In the genomic region with DNA sequence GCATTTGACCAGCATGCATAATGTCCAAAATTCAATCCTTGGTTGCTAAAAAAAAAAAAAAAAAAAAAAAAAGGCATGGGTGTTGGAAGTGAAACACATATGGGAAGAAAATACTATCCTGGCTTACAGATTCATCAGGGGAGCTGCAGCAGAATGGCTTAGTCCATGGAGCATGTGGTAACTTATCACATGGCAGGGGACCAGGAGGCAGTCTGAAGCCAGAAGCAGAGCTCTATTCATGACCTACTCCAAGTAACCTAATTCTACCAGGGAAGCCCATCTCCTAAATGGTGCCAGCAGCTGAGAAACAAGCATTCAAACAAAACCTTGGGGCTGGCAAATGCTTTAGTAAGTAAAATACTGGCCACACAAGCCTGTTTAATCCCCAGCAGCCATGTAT, we compare ENCODE assay signal across 30 mouse cellular contexts. TPM values are rescaled to one million over a fixed set of nuclear protein-coding genes. Genes with fewer than 3 reads are reported as not detected.
A peak's percentile ranks its signal among the peaks of the same experiment; 100 is the strongest.
DNase-seq lines count a peak whose midpoint lies in the region; ATAC-seq and TF ChIP-seq lines count a peak whose summit lies in the region.
"Had no signal": no experiment of that assay in that cellular context is flagged by ENCODE, and none has a peak within 500 bp of the region (broad histone marks: within the 10 kb centered on the region; RNA-seq: fewer than 3 reads in every experiment).

No protein-coding gene starts in this region.

- H3K36me3 ChIP-seq in intestine, embryonic 16.5 days (ENCODE audit: control insufficient read depth, insufficient read depth, low read length) = no peaks in the 10 kb centered on the region
- H3K36me3 ChIP-seq: embryonic facial prominence, embryonic 13.5 days; forebrain, embryonic 10.5 days; forebrain, embryonic 15.5 days; limb, embryonic 12.5 days; liver, embryonic 15.5 days; midbrain, embryonic 10.5 days; midbrain, embryonic 15.5 days; neural tube, embryonic 15.5 days had no signal

- intact Hi-C loops in heart, postnatal 10 days (cut with DNase I) = no loop called here

- H3K4me3 ChIP-seq in intestine, embryonic 16.5 days (ENCODE audit: low read length) = no peak overlapping the region
- H3K4me3 ChIP-seq: embryonic facial prominence, embryonic 13.5 days; forebrain, embryonic 10.5 days; forebrain, embryonic 15.5 days; limb, embryonic 12.5 days; liver, embryonic 15.5 days; midbrain, embryonic 10.5 days; midbrain, embryonic 15.5 days; neural tube, embryonic 15.5 days had no signal

- no peak overlapping the region for H3K9ac ChIP-seq in intestine, embryonic 16.5 days (ENCODE audit: low read depth, low read length)
- H3K9ac ChIP-seq: embryonic facial prominence, embryonic 13.5 days; forebrain, embryonic 15.5 days; limb, embryonic 12.5 days; liver, embryonic 15.5 days; lung, embryonic 14.5 days; midbrain, embryonic 15.5 days; neural tube, embryonic 15.5 days had no signal

- no peaks in the 10 kb centered on the region for H3K9me3 ChIP-seq in intestine, embryonic 16.5 days (ENCODE audit: control insufficient read depth, low read length)
- H3K9me3 ChIP-seq: embryonic facial prominence, embryonic 13.5 days; forebrain, embryonic 10.5 days; forebrain, embryonic 15.5 days; limb, embryonic 12.5 days; liver, embryonic 15.5 days; midbrain, embryonic 10.5 days; midbrain, embryonic 15.5 days; neural tube, embryonic 15.5 days had no signal

- H3K4me2 ChIP-seq in intestine, embryonic 16.5 days (ENCODE audit: low read depth, low read length) = no peak overlapping the region
- H3K4me2 ChIP-seq: embryonic facial prominence, embryonic 13.5 days; forebrain, embryonic 15.5 days; heart, embryonic 11.5 days; limb, embryonic 12.5 days; liver, embryonic 15.5 days; lung, embryonic 14.5 days; midbrain, embryonic 15.5 days; neural tube, embryonic 15.5 days had no signal

- peak; percentile 71 to 75 for DNase-seq in cerebellum, postnatal 14 days
- no peak for DNase-seq in cerebellum, adult 8-10 months
- peak; percentile 48 to 54 for DNase-seq in heart, postnatal 10 days
- DNase-seq in heart, adult 8-10 months (ENCODE audit: low spot score) = no peak
- DNase-seq in 3T3-L1 (ENCODE audit: low read depth, low spot score) = peak; percentile 11
- DNase-seq in brain, embryonic 14.5 days (ENCODE audit: low read depth) = peak; percentile 28
- no peak for DNase-seq in ovary, adult 18-20 months (ENCODE audit: low spot score)
- DNase-seq: cerebellum, adult 11 months; embryo, embryonic 11 days; kidney, adult 8-10 months; lung, embryonic 14.5 days; lung, postnatal 14 days; right cerebral cortex, postnatal 25 days; spleen, adult 18-20 months; thymus, adult 18-20 months; thymus, postnatal 25 days had no signal

- ATAC-seq in intestine, embryonic 16.5 days = no peak
- ATAC-seq: CD4-positive, CD25-positive, alpha-beta regulatory T cell, adult 4 months; forebrain, embryonic 15.5 days; hindbrain, embryonic 16.5 days; midbrain, embryonic 15.5 days had no signal

- TF ChIP-seq POLR2A in brain, embryonic 14.5 days (IDR thresholded peaks at IDR 0.05; ENCODE audit: borderline replicate concordance, extremely low read depth, insufficient read depth, insufficient read length, poor library complexity, severe bottlenecking) = no peak

- peaks cover 2% of the 10 kb centered on the region; the same call in 1 of the 2 replicates for H3K4me1 ChIP-seq in intestine, embryonic 16.5 days (ENCODE audit: control insufficient read depth, insufficient read depth, low read length)
- H3K4me1 ChIP-seq: embryonic facial prominence, embryonic 13.5 days; forebrain, embryonic 10.5 days; limb, embryonic 12.5 days; liver, embryonic 15.5 days; midbrain, embryonic 15.5 days; neural tube, embryonic 15.5 days had no signal

- no peak overlapping the region for H3K27ac ChIP-seq in intestine, embryonic 16.5 days (ENCODE audit: low read length)
- H3K27ac ChIP-seq: embryonic facial prominence, embryonic 13.5 days; forebrain, embryonic 10.5 days; forebrain, embryonic 15.5 days; kidney, postnatal 0 days; limb, embryonic 12.5 days; liver, embryonic 15.5 days; midbrain, embryonic 10.5 days; midbrain, embryonic 15.5 days; neural tube, embryonic 15.5 days; stomach, postnatal 0 days had no signal

- TF ChIP-seq CTCF in brain, embryonic 14.5 days (IDR thresholded peaks at IDR 0.05; ENCODE audit: borderline replicate concordance, extremely low read depth, insufficient read depth, insufficient read length) = no peak

- no peaks in the 10 kb centered on the region for H3K27me3 ChIP-seq in intestine, embryonic 16.5 days (replicated peaks; ENCODE audit: control insufficient read depth, insufficient read depth, low read length)
- H3K27me3 ChIP-seq: embryonic facial prominence, embryonic 13.5 days; forebrain, embryonic 15.5 days; limb, embryonic 12.5 days; liver, embryonic 15.5 days; midbrain, embryonic 15.5 days; neural tube, embryonic 15.5 days had no signal

RNA-seq across cellular contexts. Expression of gene Rfx7, which starts 12.8 kb away (rescaled TPM):
- total RNA-seq in heart, postnatal 10 days (2021) = 10 to 100 TPM; 15.3 to 16.5 TPM
- 1 to 10 TPM; 7.4 to 8.9 (median 8.7) TPM for total RNA-seq in heart, adult 8-10 months (2022)
- polyA plus RNA-seq in brain, embryonic 14.5 days (2012; rRNA removed) = 23.3 and 36.9 TPM in 2 replicates
- polyA plus RNA-seq in intestine, embryonic 16.5 days (2015; fragmentation: Nextera tagmentation; extraction: Ambion mirVana) = 6.3 and 6.9 TPM in 2 replicates

RNA-seq across cellular contexts. Expression of gene Tex9, which starts 27.2 kb away (rescaled TPM):
- 1 to 10 TPM; 4.2 to 4.7 TPM for total RNA-seq in heart, postnatal 10 days (2021)
- total RNA-seq in heart, adult 8-10 months (2022) = 1 to 10 TPM; 2.0 to 2.6 (median 2.4) TPM
- polyA plus RNA-seq in brain, embryonic 14.5 days (2012; rRNA removed) = 31.0 and 33.1 TPM in 2 replicates
- 13.3 and 14.1 TPM in 2 replicates for polyA plus RNA-seq in intestine, embryonic 16.5 days (2015; fragmentation: Nextera tagmentation; extraction: Ambion mirVana)

Comparison
In these comparisons a context has a peak if more than half of its experiments do, and no peak if none do; other contexts are left out.
1. DNase-seq: peak in cerebellum, postnatal 14 days (2 of 2), heart, postnatal 10 days (2 of 2), 3T3-L1 (single experiment) and brain, embryonic 14.5 days (single experiment); none in cerebellum, adult 8-10 months (single experiment), heart, adult 8-10 months (single experiment) and ovary, adult 18-20 months (single experiment).